Mouse (Mus musculus): ENCODE measurements around the gene Gm815. TPM values are rescaled to one million over a fixed set of nuclear protein-coding genes. Genes with fewer than 3 reads are reported as not detected.
A peak's percentile ranks its signal among the peaks of the same experiment; 100 is the strongest.

Gm815 gene
- total RNA-seq, 2 experiments from 2014 or later: not detected

DNA sequence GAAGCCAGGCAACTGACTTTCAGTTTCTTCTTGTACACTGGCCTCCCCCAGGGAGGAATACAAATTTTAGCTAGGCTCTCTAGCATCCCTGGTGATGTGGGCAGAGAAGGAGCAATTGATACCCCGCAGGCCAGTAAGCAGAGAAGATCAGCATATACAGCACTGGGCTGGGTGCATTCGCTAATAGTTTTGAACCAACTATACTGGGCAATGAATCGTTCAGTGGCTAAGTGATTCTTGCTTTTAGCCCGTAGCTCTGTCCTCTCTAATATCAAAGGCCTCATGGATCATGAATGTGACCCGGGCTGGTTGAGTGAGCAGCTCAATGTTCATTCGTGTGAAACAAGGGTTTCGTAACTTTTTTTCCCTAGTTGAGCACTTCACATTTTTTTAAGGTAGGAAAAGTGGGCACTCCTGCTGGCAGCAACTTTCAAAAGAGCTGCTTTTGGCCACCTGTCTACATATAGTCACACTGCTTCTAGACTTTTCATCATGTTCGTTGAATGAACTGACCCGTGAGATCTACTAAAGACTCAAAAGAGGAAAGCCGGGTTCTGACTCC lies 3.7 kb upstream of the Gm815 start:
- Histone ChIP-seq H3K4me3 (no peak overlapping the region), H3K27ac (no peak overlapping the region)
- no peak for TF ChIP-seq CTCF (IDR thresholded peaks at IDR 0.05)
- intact Hi-C loops (cut with DNase I): no loop called here
- DNase-seq (ENCODE audit: extremely low spot score in 1 of 2, low spot score in 2 of 2): no peak

DNA sequence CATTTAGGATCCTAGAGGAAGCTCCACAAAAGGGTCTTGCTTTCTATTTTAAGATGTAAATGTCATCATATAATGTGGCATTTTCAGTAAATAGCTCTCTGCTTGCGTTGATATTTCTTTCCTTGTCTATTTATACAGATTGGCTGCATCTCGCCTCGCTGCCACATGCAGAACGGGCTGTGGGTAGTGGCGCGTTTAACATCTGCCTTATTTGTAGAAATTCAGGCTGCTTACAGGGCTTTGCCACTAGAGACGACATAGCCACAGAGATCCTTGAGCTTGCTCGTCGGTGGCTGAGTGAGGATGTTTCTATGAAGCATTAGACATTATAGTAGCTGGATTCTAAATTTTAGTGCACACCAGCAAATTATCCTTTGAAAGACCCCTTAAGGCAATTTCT lies 2.5 kb downstream of the Gm815 start:
- peak; percentile 25 to 31 for DNase-seq (ENCODE audit: extremely low spot score in 1 of 2, low spot score in 2 of 2)
- H3K27ac ChIP-seq: no peak overlapping the region
- intact Hi-C loops (cut with DNase I): loop anchor here (5.0 kb wide), 2 partner anchors 329 to 539 kb away; partner anchors contain the start of genes Pum3 and Vldlr
- no peak overlapping the region for H3K4me3 ChIP-seq
- TF ChIP-seq CTCF (IDR thresholded peaks at IDR 0.05): peak; percentile 62

DNA sequence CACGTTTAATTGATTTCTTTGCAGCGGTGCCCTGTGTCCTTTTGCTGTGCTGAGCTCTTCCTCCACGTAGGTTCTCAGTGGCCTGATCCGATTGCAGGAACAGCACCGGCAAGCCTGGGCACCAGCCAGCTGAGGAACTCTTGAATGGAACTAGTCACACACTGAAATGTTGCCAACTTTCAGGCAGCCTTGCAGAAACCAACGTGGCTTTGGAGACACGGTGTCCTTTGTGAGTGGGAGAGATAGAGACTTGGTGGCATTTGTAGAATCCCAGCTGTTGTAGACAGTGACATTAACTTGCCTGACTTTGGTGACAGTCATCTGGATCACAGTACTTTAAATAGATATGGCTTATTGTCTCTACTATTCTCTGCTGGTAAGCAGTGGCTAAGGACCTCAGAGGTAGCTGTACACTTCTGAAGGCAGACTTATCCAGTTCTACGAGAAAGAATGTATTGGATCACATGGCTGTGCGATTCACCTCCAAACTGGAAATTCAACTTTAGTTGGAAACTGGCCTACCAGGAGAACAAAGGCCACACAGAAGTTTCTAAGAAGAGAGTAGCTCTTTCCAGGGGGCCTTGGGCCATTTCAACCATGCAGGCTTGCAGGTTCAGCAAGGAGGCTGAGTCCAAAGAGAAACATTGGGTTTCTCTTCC lies 5.8 kb downstream of the Gm815 start:
- H3K27ac ChIP-seq: no peak overlapping the region
- peak in 1 of 2 experiments; percentile 21 for DNase-seq (ENCODE audit: extremely low spot score in 1 of 2, low spot score in 2 of 2)
- no peak for TF ChIP-seq CTCF (IDR thresholded peaks at IDR 0.05)
- no peak overlapping the region for H3K4me3 ChIP-seq
- intact Hi-C loops (cut with DNase I): loop anchor here (5.0 kb wide), 2 partner anchors 231 to 526 kb away; no protein-coding TSS in a partner anchor

DNA sequence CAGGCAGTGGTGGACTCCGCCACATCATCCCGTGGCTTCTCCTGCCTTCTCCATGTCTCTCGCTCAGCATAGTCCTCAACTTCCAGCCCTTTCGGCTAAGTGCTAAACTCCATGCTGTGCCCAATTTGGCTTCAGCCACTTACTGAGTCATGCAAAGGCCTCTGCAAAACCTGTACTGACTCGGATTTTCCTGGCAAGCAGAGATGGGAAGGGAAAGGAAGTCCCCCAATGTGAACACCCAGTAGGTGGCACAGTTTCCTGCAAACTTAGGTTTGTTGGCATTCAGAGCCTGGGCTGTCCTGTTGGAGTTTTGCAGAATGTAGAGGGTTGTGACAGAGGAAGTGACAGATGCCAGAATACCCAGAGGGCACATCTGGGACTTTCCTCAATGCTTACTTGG lies 7.2 kb downstream of the Gm815 start:
- Histone ChIP-seq H3K4me3 (no peak overlapping the region), H3K27ac (no peak overlapping the region)
- peak; percentile 39 for TF ChIP-seq CTCF (IDR thresholded peaks at IDR 0.05)
- DNase-seq (ENCODE audit: extremely low spot score in 1 of 2, low spot score in 2 of 2): peak in 1 of 2 experiments; percentile 23
- intact Hi-C loops (cut with DNase I): loop anchor here (5.0 kb wide), 2 partner anchors 229 to 524 kb away; no protein-coding TSS in a partner anchor

DNA sequence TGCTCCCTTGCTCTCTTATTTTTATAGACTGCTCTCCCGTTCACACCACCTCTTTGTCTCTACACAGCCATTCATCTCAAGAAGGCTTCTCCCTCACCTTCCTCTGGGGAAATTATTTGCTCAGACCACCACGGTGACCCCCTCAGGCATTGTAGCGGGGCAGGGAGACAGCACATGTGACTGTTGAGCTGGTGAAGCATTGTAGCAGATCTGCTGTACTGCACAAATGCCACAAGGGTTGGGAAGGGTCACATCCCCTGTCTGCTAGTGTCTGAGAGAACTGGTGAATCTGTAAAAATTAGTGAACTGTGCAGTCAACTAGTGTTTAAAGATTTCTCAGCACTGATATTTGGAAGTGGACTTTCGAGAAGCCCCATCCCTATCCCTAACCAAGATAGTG lies 16.5 kb downstream of the Gm815 start:
- Histone ChIP-seq H3K4me3 (no peak overlapping the region), H3K27ac (no peak overlapping the region)
- DNase-seq (ENCODE audit: extremely low spot score in 1 of 2, low spot score in 2 of 2): no peak
- intact Hi-C loops (cut with DNase I): no loop called here
- no peak for TF ChIP-seq CTCF (IDR thresholded peaks at IDR 0.05)

DNA sequence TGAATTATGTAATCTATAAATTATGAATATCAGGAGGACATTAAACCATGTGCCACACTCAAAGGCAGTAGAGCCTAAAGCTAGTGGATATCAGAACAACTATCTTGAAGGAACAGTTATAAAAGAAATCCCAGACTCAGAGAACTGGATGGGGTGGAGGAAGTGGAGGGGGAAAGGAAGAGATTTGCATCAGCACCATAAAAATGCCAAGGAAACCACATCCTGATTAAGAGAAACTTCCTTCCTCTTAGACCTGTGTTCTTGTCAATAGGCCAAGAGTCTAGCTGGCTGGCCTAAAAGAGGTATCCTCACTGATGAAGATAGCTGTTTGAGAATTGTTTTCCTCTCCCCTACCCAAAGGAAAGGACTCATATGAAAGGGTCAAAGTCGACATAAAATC lies 28.6 kb downstream of the Gm815 start:
- intact Hi-C loops (cut with DNase I): no loop called here
- no peak for DNase-seq (ENCODE audit: extremely low spot score in 1 of 2, low spot score in 2 of 2)
- H3K4me3 ChIP-seq: no peak overlapping the region
- H3K27ac ChIP-seq: no peak overlapping the region
- no peak for TF ChIP-seq CTCF (IDR thresholded peaks at IDR 0.05)

DNA sequence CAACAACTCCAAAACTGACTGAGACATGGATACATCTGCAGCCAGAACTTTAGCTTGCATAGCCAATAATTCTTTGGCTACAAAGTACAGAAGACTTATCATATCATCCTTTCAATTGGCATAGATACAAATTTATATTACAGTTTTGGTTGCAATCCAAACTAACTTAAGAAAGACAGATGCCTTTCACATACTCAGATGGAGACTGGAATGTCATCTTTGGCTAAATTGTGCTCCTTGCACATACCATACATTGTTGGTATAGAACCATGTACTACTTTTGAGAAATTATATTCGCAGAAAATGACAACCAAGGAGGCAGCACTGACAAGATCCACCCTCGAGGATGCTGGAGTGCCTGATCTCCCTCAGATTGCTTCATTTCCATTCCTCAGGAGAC lies 35.1 kb downstream of the Gm815 start:
- DNase-seq (ENCODE audit: extremely low spot score in 1 of 2, low spot score in 2 of 2): no peak
- intact Hi-C loops (cut with DNase I): no loop called here
- H3K27ac ChIP-seq: no peak overlapping the region
- no peak for TF ChIP-seq CTCF (IDR thresholded peaks at IDR 0.05)
- H3K4me3 ChIP-seq: no peak overlapping the region

DNA sequence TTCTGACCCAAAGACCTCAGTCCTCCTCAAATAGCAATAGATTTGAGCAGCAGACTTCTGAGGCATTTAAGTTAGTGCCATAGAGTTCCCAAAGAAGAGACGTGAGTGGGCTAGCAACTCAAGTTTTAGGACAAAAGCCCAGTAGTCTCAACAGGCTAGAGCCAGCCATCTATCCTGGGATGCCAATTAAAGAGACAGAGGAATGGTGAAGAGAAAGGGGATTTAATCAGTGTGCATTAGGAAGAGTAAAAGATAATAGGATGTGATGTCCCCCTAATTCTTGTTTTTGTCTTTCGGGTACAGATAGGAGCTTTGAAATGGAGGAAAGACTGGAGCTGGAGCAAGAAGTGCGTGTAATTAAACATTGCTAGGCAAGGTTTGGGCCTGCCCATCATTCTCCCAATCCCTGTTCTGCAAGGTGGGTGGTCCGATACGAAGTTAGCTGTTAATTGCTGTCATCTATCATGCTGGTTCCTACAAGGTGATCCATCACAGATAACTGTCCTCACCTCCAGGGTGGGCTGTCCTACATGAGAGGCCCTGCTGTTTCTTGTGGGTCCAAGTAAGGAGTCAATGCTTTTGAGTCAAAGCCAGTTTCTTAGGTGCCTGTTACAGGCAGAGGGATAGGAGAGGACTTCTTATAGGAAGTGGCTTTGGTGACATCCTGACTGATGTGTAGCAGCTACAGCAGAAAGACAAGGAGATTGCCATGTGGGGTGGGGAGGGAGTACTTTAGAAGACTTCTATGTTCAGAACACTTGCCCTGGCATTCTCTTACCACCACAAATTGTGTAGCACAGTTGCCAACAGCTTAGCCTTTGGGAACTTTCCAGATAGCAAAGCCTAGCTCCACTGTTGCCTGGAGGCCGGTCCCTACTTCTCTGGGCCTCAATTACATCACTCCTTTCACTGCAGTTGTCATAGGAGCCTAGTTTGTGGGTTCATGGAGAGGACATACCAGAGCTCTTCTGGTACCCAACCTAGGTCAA lies 44.9 kb downstream of the Gm815 start:
- TF ChIP-seq CTCF (IDR thresholded peaks at IDR 0.05): no peak
- intact Hi-C loops (cut with DNase I): no loop called here
- Histone ChIP-seq H3K4me3 (no peak overlapping the region), H3K27ac (no peak overlapping the region)
- DNase-seq (ENCODE audit: extremely low spot score in 1 of 2, low spot score in 2 of 2): no peak

DNA sequence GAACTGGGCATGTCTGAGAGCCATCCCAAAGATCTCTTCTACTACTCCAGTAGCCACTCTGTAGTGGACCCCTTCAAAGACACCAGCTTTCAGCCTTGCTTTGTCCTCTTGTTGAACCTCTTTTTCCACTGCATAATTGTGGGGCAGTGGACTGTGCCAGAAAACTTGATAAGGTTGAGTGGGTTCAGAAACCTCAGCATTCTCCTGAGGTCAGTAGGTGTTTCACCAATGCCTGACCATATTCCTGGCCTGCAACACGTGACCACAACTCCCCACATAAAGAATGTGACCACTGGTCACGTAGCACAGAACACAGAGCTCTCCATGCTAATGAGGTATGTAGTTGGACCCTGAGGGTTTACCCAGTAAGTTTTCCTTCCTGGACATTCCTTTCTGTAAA lies 48.5 kb downstream of the Gm815 start:
- no peak for DNase-seq (ENCODE audit: extremely low spot score in 1 of 2, low spot score in 2 of 2)
- no peak for TF ChIP-seq CTCF (IDR thresholded peaks at IDR 0.05)
- intact Hi-C loops (cut with DNase I): no loop called here
- Histone ChIP-seq H3K27ac (no peak overlapping the region), H3K4me3 (no peak overlapping the region)

Data from left cerebral cortex, adult 2 months (tissue).